Mouse (Mus musculus) sigmoid colon, adult 10 weeks (tissue): ENCODE data around the gene Igdcc3. TPM values are rescaled to one million over a fixed set of nuclear protein-coding genes. Genes with fewer than 3 reads are reported as not detected.

ENCODE experiments used
- polyA plus RNA-seq: library from polyadenylated mRNA; stranded (reverse); fragments of 350-450 nt; fragmentation: Illumina TruSeq; extraction: RNeasy Lipid Tissue Mini Kit (QIAGEN cat#74804); gene quantifications from one replicate; pipeline ENCODE4 v1.2.3, GENCODE M21; 2014; ENCODE audit warnings: low read depth, low replicate concordance

Igdcc3 gene
- not detected for polyA plus RNA-seq

DNA sequence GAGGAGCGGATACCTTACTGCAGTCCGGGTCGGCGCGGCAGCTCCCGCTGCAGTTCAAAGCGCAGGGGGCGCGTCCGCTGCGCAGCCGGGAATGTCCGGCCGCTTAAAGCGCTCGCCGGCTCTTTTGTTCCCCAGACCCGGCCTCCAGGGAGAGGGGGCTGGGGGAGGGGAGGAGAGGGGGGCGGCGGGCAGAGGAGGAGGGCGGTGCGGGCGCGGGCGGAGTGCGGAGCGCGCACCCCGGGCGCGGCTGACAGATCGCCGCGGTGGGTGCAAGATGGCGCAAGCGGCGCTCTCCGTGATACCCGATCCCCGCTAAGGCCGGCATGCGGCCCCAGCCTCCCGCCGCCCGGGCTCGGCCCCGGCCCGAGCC lies at the start of gene Igdcc3:
TSS of gene Igdcc3 (plus strand) at position 254 of the 370 bp plus-strand sequence.

GRCm38 (mm10) chr9:65100991-65101685 lies 39.9 kb upstream of the Igdcc3 start, which contains the start of gene Igdcc4:
Igdcc4 (plus strand) TSS chr9:65101486.

GRCm38 (mm10) chr9:65195053-65195452 lies 54.1 kb downstream of the Igdcc3 start, which contains the start of gene Parp16:
Parp16 (plus strand) TSS chr9:65195353.

Other genes with a start within 250 kb of the Igdcc3 start
- gene Slc24a1, start 189.6 kb upstream of the Igdcc3 start, polyA plus RNA-seq = not detected
- gene Ints14, start 180.3 kb upstream of the Igdcc3 start, polyA plus RNA-seq = 18.0 TPM
- gene Hacd3, start 119.5 kb upstream of the Igdcc3 start, polyA plus RNA-seq = 105 TPM
- gene Dpp8, start 108.8 kb upstream of the Igdcc3 start, polyA plus RNA-seq = 181 TPM
- gene Igdcc4, start 39.7 kb upstream of the Igdcc3 start, polyA plus RNA-seq = 22.3 TPM
- 8.5 TPM for gene Parp16, start 54.2 kb downstream of the Igdcc3 start, polyA plus RNA-seq
- 7.9 TPM for gene Cilp, start 124.0 kb downstream of the Igdcc3 start, polyA plus RNA-seq
- 98.3 TPM for gene Clpx, start 153.1 kb downstream of the Igdcc3 start, polyA plus RNA-seq
- gene Pdcd7, start 204.9 kb downstream of the Igdcc3 start, polyA plus RNA-seq = 11.3 TPM
- not detected for gene Ubap1l, start 219.9 kb downstream of the Igdcc3 start, polyA plus RNA-seq